Mouse (Mus musculus) induced T-regulatory cell, adult 2 months (primary cell): Measurements from ENCODE around the gene Olfr325.
"Not testable (repeated sequence)": the region's sequence is repeated elsewhere in the genome, so short reads cannot be mapped to it uniquely, and the experiment has no call there.

ENCODE experiments used
- DNase-seq: peaks from one replicate; pipeline ENCODE4 v3.0.0-alpha.2; 2012; ENCODE audit warnings: low read depth

Gene Olfr325

DNA sequence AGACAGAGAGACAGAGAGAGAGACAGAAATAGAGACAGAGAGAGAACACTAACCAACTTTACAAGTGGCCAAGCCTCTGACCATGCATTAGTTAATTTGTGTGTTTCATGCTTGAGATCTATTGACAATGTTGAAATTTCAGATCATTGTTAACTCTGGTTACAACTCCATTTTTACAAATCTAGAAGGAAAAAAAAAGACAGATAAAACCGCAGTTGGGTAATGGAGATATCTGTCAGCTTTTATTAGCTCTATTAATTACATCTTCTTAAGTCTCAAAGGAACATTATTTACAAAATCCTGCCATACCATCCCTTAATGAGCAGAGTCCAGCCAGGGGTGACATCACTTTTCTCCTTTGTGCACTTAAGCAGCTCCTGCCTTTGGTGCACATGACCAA lies at the start of gene Olfr325:
Gene Olfr325, plus strand, starts transcription at position 301 of the 400 bp plus-strand sequence.
- DNase-seq = no peak

DNA sequence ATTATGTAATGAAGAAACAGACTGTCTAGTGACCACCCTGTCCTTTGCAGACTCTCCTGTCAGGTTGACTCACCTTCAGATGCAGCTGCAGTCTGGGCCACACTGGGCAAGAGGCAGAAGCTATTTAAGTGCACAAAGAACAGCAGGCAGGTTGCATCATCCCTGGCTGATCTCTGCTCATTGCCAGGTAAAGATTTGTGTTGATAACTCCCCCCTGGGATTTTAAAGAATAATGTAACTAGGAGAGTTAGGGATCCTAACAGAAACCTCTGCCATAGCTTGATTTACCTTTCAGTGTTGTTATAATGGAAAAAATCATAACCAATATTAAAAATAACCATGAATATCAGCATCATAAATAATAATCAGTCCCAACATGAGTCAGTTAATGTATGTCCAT lies 42.8 kb upstream of the Olfr325 start, which contains the start of gene Olfr330:
Gene Olfr330, minus strand, starts transcription at position 101 of the 400 bp plus-strand sequence.
- DNase-seq = not testable (repeated sequence)

DNA sequence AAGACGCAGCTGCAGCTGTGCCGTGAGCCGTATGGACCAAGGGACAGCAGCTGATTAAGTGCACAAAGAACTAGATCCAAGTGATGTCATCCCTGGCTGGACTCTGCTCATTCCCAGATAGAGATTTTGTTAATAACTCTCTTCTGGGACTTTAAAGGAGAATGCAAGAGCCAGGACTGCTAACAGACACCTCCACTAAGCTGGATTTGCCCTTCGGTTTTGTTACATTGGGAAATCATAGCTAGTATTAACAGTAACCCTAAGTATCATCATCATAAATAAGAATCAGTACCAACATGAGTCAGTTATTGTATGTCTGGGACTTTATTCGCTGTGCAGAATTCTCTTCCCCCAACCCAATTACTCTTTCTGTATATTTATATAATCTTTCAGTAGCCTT lies 31.2 kb upstream of the Olfr325 start, which contains the start of gene Olfr329-ps:
Gene Olfr329-ps, minus strand, starts transcription at position 101 of the 400 bp plus-strand sequence.
- no peak for DNase-seq

DNA sequence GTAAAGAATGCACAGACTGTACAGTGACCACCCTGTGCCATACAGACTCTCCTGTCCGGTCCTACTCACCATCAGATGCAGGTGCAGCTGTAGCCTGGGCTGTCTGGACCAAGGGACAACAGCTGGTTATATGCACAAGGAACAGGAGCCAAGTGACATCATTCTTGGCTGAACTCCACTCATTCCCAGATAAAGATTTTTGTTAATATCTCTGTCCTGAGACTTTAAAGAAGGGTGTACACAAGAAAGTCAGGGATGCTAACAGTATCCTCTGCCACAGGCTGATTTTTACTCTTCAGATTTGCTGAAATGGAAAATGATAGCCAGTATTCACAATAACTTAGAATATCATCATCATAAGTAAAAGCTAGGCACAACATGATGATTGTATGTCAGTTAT lies 22.0 kb upstream of the Olfr325 start, which contains the start of gene Olfr328:
Gene Olfr328, minus strand, starts transcription at position 101 of the 400 bp plus-strand sequence.
- no peak for DNase-seq

DNA sequence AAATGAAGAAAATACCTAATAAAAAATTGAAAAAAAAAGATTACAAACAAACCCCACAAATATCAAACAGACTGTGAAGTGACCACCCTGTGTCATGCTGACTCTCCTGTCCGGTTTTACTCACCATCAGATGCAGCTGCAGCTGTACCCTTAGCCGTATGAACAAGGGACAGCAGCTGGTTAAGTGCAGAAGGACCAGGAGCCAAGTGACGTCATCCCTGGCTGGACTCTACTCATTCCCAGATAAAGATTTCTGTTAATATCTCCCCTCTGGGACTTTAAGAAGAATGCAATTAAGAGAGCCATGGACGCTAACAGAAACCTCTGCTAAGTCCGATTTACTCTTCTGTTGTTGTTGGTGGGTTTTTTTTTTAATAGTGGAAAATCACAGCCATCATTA lies 7.1 kb upstream of the Olfr325 start, which contains the start of gene Olfr224:
Gene Olfr224, minus strand, starts transcription at position 149 of the 400 bp plus-strand sequence.
- DNase-seq = no peak

DNA sequence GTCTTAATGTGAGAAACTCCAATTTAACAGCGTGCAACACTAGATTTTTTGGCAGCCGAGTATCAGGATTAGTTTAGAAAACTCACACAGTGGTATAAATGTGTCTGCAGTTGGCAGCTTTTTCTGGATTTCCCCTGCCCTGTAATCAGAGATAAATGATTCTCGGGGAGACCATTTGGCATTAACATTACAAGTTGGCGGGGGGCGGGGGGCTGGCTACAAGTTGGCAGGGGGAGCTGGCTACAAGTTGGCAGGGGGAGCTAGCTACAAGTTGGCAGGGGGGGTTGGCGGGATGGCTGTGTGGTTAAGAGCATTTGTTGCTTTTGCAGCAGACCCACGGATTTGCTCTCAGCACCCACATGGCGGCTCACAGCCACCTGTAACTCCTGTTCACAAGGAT lies 1.1 kb downstream of the Olfr325 start:
- no peak for DNase-seq

DNA sequence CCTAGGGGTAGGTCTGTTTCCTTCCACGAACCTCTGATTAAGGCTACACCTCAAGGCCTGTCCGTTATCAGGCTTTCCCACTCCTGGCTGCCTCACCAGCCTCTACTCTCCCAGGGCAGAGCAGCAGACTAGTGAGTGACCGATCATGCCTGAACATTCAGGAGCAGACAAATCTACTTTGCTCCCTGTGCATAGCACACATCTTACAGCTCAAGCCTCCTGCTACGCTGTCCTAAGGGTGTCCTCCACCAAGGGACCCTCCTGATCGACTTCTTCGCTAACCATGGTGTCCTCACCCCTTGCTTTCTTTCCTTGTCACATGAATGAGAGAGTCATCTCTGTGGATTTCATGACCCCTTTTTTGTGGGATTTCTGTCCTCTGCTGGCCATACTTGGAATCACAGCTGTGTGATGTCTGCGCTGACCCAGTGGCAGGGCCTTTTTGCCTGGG lies 10.4 kb downstream of the Olfr325 start:
- peak; percentile 29 for DNase-seq

DNA sequence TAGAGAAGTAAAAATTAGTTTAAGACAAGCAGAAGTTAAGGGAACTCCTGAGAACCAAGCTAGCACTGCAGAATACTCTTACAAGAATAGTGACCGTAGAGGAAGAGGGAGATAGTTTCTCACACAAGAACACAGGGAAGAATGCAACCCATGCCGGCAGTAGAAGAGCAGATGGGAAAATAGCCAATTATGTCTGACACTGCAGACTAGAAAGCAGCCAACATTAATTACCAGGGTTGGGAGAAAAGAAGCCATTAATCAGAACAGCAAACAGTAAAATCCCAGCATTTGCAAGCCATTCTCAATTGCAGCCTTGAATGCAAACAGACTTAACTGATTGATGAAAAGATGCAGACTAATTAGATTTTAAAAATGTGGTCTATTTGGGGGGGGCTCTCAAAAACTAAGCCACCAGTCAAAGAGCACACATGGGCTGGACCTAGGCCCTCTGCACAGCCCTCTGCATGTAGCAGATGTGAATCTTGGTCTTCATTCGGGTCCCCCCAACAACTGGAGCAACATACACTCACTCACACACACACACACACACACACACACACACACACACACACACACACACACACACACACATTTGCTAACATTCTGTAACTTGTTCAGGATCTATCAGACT lies 11.2 kb downstream of the Olfr325 start:
- DNase-seq = no peak

DNA sequence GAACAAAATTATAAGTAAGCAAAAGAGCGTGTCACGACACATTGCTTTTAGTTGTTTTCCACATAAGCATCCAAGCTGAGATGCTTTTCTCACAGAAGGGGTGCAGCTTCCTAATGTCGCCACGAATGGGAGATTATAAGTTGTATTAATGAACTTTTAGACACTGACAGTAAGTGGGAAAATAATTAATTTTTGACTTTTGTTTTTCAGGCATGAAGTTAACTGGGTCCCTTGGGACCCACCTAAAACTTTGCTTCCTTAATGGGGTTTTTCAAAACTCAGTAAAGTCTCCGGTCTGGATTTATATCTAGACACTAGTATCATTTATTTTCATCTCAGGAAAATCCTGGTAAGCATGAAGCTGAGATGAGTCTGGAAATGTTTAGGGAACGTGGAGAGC lies 17.3 kb downstream of the Olfr325 start, which contains the start of gene Olfr324:
Gene Olfr324, plus strand, starts transcription at position 301 of the 400 bp plus-strand sequence.
- DNase-seq = no peak

DNA sequence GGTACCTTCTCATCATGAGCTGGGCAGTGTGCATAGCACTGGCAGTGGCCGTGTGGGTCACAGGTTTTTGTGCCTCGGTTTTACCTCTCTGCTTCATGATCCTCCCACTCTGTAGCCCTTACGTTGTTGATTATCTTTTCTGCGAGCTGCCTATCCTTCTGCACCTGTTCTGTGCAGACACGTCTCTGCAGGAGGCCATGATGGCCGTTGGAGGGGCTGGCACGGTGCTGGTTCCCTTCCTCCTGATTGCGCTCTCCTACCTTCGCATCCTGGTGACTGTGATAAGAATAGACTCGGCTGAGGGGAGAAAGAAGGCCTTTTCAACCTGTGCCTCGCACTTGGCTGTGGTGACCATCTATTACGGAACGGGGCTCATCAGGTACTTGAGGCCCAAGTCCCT lies 20.3 kb downstream of the Olfr325 start:
- DNase-seq = no peak

DNA sequence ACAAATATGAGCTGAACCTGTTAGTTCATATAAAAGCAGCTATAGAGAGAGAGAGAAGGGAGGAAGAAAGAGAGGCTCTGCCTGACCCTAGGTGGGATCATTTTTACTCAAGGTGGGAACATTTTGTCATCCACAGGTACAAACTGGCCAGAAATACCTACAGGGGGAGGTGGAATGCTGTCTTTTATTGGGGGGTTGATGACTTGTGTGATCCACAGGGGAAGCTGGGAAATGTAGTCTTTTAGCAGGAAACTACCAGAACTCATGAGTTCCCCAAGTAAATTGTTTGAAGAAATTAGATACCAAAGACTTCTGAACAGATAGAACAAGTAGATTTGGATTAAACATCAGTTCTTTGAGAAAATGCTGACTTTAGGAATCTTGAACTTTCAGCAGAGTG lies 24.5 kb downstream of the Olfr325 start:
- DNase-seq = no peak

DNA sequence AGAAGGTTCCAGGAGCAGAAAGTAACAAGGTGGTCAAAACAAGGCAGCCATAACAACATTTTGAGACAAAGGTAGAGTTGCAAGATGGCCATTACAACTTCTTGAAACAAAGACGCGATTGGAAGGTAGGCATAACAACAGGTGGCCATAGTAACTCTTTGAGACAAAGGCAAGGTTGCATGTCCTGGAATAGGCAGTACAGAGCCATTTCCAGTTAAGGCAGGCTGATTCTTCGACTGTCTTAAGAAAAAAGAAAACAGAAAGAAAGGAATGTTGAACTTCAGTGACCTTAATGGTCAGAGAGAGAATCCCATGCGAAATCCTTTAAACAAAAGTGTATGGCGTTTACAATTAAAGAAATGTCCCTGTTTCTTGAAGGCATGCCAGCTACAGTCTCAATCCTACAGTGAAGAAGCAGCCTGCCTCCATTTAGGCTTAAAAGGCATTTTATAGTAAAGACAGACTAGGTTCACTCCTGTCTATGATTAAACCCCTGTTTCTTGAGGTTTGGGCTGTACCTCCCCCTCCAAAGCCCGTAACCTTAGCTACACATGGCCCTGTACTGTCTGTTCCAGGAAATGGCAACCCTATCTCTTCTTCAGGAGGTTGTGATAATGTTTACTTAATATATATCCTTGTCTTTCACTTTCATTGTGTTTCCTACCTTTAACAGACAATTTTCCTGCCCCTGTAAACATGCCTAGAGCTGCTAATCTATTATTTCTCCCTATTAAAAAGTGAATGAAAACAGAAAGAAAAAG lies 25.4 kb downstream of the Olfr325 start:
- DNase-seq = no peak

DNA sequence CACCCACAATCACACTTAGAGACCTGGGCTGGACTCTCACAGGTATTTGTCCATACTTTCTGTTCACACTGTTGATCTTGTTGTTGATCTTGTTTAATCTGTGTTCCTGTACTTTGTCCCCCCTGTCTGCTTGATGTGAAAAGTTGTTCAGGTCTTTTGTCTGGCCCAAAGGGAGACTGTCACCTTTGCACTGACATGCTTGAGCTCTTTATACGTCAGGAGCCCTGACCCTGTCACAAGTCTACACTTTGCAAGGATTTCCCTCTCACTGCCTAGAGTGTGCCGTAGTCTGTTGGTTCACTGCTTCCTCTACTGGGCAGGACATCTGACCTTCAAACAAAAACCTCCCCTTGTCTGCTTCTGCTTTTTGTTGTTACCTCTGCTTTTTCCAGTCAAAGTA lies 27.2 kb downstream of the Olfr325 start:
- DNase-seq = no peak

DNA sequence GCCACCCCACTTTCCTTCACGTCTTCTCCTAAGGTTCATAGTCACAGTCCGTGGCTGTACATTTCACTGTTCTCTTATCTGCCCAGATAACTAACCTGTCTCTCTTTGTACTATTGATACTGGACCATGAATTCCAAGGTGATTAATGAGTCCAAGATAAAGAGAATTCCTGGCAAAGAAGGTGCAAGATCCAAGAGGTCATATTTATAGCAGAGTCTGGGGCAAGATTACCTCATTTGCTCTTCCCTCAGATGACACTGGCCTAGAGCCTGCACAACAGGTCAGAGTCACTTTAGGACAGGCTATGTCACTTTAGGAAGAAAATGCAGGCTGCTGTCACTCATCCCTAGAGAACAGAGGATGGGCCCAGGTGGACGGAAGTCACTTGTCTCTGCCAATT lies 27.7 kb downstream of the Olfr325 start:
- no peak for DNase-seq

DNA sequence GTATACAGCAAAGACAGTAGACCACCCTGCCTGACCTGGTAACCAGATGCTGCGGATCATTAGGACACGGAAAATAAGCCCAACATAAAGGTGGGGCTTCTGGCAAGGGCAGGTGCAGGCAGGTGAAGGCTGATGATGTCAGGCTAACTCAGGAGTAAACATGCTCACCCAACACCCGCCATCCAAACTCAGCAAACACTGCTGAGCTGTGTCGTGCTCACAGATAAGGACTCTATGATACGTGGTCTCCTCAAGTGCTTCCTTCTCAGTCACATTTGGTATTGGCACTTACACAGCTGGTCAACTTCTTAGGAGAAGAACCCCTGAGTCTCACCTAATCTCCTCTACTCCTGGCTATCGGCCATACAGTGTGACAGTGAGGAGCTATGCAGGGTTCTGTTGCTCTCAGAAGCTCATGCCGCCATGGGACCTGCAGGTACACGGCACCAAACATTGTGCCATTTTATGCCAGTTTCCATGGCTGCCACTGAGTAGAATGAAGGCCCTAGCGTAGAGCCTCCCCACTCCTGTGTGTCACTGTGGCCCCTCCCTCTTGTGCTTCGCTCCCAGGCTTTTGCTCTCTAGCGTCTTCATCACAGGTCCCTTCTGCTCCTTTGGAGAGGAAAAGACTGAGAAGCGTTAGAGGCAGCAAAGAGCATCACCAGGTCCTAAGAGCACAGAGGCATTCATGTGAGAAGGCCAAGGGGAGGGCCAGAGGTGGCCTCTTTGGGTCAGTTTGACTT lies 28.8 kb downstream of the Olfr325 start:
- no peak for DNase-seq

DNA sequence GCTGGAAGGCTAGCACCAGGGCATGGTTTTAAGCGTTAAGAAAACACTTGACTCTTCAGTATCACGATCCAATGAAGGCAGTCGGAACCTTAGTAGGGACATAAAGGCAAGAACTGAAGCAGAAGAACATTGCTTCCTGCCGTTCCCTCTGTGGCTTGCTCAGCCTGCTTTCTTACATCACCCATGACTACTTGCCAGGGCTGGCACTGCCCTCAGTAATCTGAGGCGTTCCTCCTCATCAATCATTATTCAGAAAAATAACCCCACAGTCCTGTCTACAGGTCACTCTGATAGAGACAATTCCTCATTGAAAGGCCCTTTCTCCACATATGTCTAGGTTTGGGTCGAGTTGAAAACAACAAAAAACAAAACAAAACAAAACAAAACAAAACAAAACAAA lies 29.5 kb downstream of the Olfr325 start:
- DNase-seq = no peak

DNA sequence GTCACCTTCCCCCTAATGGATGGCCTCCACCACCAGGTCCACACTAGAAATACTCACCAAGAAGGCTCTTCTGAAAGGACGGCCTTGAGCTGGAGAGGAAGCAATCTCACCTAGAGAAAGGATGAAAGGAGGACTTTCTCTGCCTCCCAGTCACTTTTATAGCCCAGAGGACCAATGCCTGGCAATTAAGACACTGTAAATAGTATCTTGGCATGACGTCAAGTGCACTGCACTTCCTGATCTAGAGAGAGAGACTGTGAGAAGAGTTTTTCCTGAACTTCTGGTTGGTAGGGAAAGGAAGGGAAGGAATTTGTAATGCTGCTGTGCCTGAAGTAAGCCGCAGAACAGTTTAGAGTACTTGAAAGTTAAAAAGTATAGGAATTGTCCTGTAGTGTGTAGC lies 35.8 kb downstream of the Olfr325 start:
- DNase-seq = no peak

DNA sequence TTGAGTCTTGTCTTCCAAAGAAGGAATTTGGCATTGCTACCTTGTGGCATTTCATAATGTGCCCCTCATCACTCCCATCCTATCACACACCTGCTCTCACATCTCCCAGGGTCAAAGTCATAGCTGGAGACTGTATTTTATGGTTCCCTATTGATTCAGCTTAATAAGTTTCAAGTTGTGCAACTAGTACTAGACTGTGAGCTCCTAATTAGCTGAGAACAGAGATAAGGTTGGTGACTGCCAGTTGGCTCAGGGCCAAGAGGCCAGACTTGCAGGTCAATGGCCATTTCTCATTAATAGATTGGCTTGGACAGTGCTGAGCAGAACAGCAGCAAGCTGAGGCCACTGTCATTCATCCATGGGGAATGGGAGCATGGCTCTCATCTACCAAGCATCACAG lies 37.0 kb downstream of the Olfr325 start:
- no peak for DNase-seq

DNA sequence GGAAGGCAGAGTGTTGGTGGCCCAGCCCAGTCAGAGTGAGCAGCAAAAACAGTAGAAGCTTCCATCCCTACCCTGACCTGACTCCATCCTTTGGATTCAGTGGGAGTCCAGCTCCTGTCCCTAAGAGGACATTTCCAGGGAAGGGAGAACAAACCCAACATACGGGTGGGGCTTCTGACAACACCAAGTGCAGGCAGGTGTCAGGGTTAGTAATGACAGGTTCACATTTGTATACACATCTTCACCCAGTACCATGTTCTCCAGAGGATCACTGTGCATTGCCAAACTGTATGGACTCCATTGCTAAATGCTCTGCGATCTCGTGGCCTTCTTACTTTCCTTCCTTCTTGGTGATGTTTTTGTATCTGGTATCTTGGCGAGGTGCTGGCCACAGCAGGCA lies 38.4 kb downstream of the Olfr325 start, which contains the start of gene 2210407C18Rik:
Gene 2210407C18Rik, minus strand, starts transcription at position 101 of the 400 bp plus-strand sequence.
- DNase-seq = no peak

DNA sequence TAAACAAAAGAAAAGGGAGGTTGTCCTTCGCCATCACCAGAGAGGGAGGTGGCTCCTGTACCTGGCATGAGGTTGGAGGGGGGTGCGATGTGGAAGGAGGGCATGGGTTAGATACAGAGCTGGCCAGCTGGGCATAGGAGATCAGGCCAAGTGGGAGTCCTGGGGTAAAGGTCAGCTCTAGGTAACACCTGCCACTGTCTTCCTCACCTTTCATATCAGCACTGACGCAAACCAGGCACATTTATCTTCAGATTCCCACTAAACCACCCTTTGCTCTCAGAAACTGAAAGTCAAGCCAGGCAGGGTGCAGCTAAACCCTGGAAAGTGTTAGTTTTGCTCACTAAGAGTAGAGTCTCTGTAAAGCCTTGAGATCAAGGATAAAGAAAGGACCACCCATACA lies 40.8 kb downstream of the Olfr325 start:
- no peak for DNase-seq

DNA sequence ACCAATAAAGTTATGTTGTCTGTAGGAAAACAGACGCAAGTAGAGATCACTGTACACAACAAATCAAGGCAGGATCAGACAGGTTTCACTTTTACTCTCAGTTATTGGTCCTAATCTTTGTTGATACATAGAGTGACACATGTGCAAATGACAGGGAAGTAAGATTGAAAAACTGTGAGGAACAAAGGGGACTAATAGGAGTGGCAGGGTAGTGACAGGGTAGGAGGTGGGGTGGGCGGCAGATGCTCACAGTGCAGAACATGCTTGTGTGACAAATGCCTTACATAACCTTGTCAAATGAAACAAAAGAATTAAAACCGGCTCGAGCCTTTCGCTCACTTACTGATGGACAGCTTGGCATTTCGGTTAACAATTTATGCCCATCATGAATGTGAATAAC lies 41.3 kb downstream of the Olfr325 start:
- DNase-seq = no peak

DNA sequence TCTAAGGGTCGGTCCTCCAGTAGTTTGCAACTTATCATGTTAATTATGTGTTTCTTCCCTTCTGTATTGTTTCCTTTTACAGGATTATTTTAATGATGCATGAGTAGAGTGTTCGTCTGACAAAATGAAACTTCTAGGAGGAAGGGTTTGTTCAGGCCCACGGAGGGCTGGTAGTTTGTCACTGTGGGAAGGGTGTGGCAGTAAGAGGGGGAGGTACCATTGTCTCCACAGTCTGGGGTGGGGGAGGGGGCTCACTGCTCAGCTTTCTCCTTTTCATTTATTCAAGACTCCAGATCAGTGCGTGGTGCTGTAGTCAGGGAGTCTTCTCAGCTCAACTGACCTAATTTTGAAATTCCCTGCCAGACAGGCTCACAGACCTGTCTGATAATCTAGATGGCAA lies 48.6 kb downstream of the Olfr325 start:
- DNase-seq = no peak
